Mouse (Mus musculus) cerebral cortex, adult 2 months (tissue): ENCODE results near the gene Grk2.

Source experiments
- WGBS: fragments of 180-500 bp; shearing (Covaris S2); methylation state at CpG from one replicate; pipeline ENCODE4 v1.1.7; 2018; 5-methylcytosine and 5-hydroxymethylcytosine counted together

Gene Grk2

GRCm38 (mm10) chr19:4306190-4306577, at the start of gene Grk2:
Grk2 (minus strand) TSS chr19:4306222.
- 5% methylated on average over 44 of the region's 46 CpGs for WGBS

- 85% methylated on average over 2 of the region's 2 CpGs for WGBS
Observed at GRCm38 (mm10) chr19:4349455-4349854, 43.4 kb upstream of the Grk2 start.

GRCm38 (mm10) chr19:4346479-4346878, 40.5 kb upstream of the Grk2 start:
- WGBS: 69% methylated on average over 1 of the region's 1 CpGs

GRCm38 (mm10) chr19:4338162-4338561, 32.1 kb upstream of the Grk2 start:
- 23% methylated on average over 2 of the region's 2 CpGs for WGBS

- WGBS: 0% methylated on average over 16 of the region's 16 CpGs
Observed at GRCm38 (mm10) chr19:4333791-4334190, 27.8 kb upstream of the Grk2 start.

GRCm38 (mm10) chr19:4333100-4333775, 27.2 kb upstream of the Grk2 start:
- 1% methylated on average over 13 of the region's 13 CpGs for WGBS

GRCm38 (mm10) chr19:4332653-4333052, 26.6 kb upstream of the Grk2 start:
- under 1% methylated on average over 4 of the region's 4 CpGs for WGBS

GRCm38 (mm10) chr19:4331273-4331672, 25.3 kb upstream of the Grk2 start:
- WGBS: 74% methylated on average over 3 of the region's 3 CpGs

- 81% methylated on average over 2 of the region's 2 CpGs for WGBS
Observed at GRCm38 (mm10) chr19:4330603-4331002, 24.6 kb upstream of the Grk2 start.

GRCm38 (mm10) chr19:4328737-4329304, 22.8 kb upstream of the Grk2 start:
- WGBS: 92% methylated on average over 8 of the region's 8 CpGs

GRCm38 (mm10) chr19:4326881-4327280, 20.9 kb upstream of the Grk2 start:
- WGBS: 31% methylated on average over 1 of the region's 1 CpGs

GRCm38 (mm10) chr19:4326106-4326505, 20.1 kb upstream of the Grk2 start:
- WGBS: 83% methylated on average over 3 of the region's 3 CpGs

- WGBS: 94% methylated on average over 3 of the region's 3 CpGs
Observed at GRCm38 (mm10) chr19:4322134-4322533, 16.1 kb upstream of the Grk2 start.

GRCm38 (mm10) chr19:4321622-4322021, 15.6 kb upstream of the Grk2 start:
- 89% methylated on average over 1 of the region's 1 CpGs for WGBS

GRCm38 (mm10) chr19:4319272-4319671, 13.2 kb upstream of the Grk2 start:
- 51% methylated on average over 4 of the region's 4 CpGs for WGBS

GRCm38 (mm10) chr19:4317181-4317580, 11.2 kb upstream of the Grk2 start:
- WGBS: 71% methylated on average over 3 of the region's 3 CpGs

- 58% methylated on average over 6 of the region's 6 CpGs for WGBS
Observed at GRCm38 (mm10) chr19:4315223-4315944, 9.4 kb upstream of the Grk2 start.

- 96% methylated on average over 4 of the region's 4 CpGs for WGBS
Observed at GRCm38 (mm10) chr19:4309302-4309701, 3.3 kb upstream of the Grk2 start.

GRCm38 (mm10) chr19:4305491-4306189, 382 bp downstream of the Grk2 start:
- 2% methylated on average over 67 of the region's 68 CpGs for WGBS

- WGBS: 32% methylated on average over 4 of the region's 4 CpGs
Observed at GRCm38 (mm10) chr19:4304871-4305321, 1.1 kb downstream of the Grk2 start.

- 47% methylated on average over 5 of the region's 5 CpGs for WGBS
Observed at GRCm38 (mm10) chr19:4304251-4304821, 1.7 kb downstream of the Grk2 start.

- 68% methylated on average over 5 of the region's 5 CpGs for WGBS
Observed at GRCm38 (mm10) chr19:4303640-4303995, 2.4 kb downstream of the Grk2 start.
